Mouse (Mus musculus) lung, postnatal 0 days (tissue): ENCODE results near the gene Sgms1.

Source experiments
- CTCF ChIP-seq: IDR thresholded peaks from 2 replicates; pipeline ENCODE4 v1.5.1; 2016; ENCODE audit warnings: antibody characterized with exemption, mild to moderate bottlenecking
- EP300 ChIP-seq: IDR thresholded peaks from 2 replicates; pipeline ENCODE4 v1.6.1; 2016; ENCODE audit warnings: antibody characterized with exemption, mild to moderate bottlenecking, control low read depth

GRCm38 (mm10) chr19:32274145-32274544 lies 115.4 kb downstream of the Sgms1 start:
- TF ChIP-seq CTCF (no peak), EP300 (no peak)
